Mouse (Mus musculus): Measurements from ENCODE around the gene Pradc1. TPM values are rescaled to one million over a fixed set of nuclear protein-coding genes. Genes with fewer than 3 reads are reported as not detected.

Pradc1 gene
- 24.4 and 25.0 TPM in 2 replicates for polyA plus RNA-seq (2015; fragmentation: Nextera tagmentation; extraction: Ambion mirVana)

- peaks cover 48% of the 10 kb centered on the region for H3K4me1 ChIP-seq (replicated peaks)
- H3K4me2 ChIP-seq, result peak within 1 kb of the TSS; percentile 98
- H3K27me3 ChIP-seq, result no peaks in the 10 kb centered on the region
- peaks cover 7% of the 10 kb centered on the region for H3K36me3 ChIP-seq
- H3K27ac ChIP-seq (replicated peaks), result peak within 1 kb of the TSS; percentile 94
- no peaks in the 10 kb centered on the region for H3K9me3 ChIP-seq
- peak within 1 kb of the TSS; percentile 88 for H3K4me3 ChIP-seq
- under 1% methylated on average over 54 of the region's 54 CpGs for WGBS
- peak within 1 kb of the TSS; percentile 97 for H3K9ac ChIP-seq
- ATAC-seq (ENCODE audit: low read depth), result peak; percentile 95
Measured at GRCm38 (mm10) chr6:85451664-85452410, at the start of gene Pradc1. Gene Pradc1 (minus strand): TSS chr6:85451970.

DNA sequence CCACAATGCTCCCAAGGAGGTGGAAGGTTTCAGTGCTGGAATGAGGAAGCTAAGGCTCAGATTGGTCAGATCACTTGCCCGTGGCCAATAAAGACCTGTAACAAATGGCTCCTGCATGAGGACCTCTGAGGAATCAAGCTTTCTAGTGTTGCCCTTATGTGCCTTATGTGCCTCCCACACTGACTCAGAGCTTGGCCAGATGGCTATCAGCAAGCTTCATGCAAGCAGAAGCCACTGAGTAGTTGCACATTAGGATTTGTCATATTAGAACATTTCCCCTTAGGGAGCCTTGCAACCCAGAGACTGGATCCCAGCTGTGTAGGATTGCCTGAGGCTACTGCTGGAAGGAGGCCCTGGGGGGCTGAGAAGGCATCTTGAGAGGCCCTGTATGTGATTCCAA is 48.6 kb upstream of the Pradc1 start:
- Histone ChIP-seq H3K4me1 (replicated peaks) (peaks cover 18% of the 10 kb centered on the region), H3K4me2 (no peak overlapping the region), H3K9ac (no peak overlapping the region), H3K4me3 (no peak overlapping the region), H3K9me3 (no peaks in the 10 kb centered on the region), H3K36me3 (no peaks in the 10 kb centered on the region), H3K27me3 (peaks cover 21% of the 10 kb centered on the region), H3K27ac (replicated peaks) (no peak overlapping the region)
- WGBS, result 50% methylated on average over 1 of the region's 1 CpGs
- no peak for ATAC-seq (ENCODE audit: low read depth)

- H3K4me3 ChIP-seq, result no peak overlapping the region
- H3K4me2 ChIP-seq, result no peak overlapping the region
- peaks cover 16% of the 10 kb centered on the region for H3K4me1 ChIP-seq (replicated peaks)
- ATAC-seq (ENCODE audit: low read depth), result no peak
- H3K27me3 ChIP-seq, result no peaks in the 10 kb centered on the region; the same call in 1 of the 2 replicates
- no peaks in the 10 kb centered on the region for H3K9me3 ChIP-seq
- no peak overlapping the region for H3K27ac ChIP-seq (replicated peaks)
- no peaks in the 10 kb centered on the region for H3K36me3 ChIP-seq
- no peak overlapping the region for H3K9ac ChIP-seq
- 65% methylated on average over 9 of the region's 9 CpGs for WGBS
Measured at GRCm38 (mm10) chr6:85498147-85498546, 46.4 kb upstream of the Pradc1 start.

DNA sequence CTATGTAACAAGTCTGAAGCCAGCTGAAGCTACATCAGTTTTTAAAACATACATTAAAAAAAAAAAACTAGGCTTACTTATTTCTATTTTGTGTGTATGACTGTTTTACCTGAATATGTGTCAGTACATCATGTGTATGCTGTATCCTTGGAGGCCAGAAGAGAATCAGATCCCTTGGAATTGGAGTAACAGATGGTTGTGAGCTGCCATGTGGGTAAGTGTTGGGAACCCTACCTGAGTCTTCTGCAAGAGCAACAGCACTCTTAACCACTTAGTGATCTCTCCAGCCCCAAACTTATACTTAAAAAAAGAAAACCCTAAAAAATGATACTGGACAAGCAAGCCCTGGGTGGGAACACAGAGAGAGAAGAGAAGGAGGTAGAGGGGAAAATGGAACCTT is 45.2 kb upstream of the Pradc1 start:
- ATAC-seq (ENCODE audit: low read depth), result no peak
- no peak overlapping the region for H3K9ac ChIP-seq

DNA sequence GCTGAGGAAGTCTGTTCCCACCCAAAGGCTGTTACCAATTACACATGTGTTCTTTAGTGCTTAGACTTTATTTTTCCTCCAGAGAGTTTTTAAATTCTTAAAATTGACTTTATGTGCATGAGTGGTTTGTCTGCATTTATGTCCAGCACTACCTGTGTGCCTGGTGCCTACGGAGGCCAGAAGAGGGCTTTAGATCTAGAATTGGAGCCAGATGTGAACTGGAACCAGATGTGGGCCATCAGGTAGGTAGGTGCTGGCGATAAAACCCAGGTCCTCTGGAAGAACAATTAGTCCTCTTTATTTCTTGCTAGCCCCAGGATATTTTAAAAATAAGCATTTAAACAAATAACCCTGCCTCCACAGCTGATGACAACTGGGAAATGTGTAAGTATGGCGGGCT is 39.8 kb upstream of the Pradc1 start:
- peaks cover 5% of the 10 kb centered on the region for H3K27me3 ChIP-seq
- ATAC-seq (ENCODE audit: low read depth), result no peak
- H3K36me3 ChIP-seq, result no peaks in the 10 kb centered on the region
- no peak overlapping the region for H3K4me3 ChIP-seq
- H3K27ac ChIP-seq (replicated peaks), result no peak overlapping the region
- no peaks in the 10 kb centered on the region; the same call in 1 of the 2 replicates for H3K4me1 ChIP-seq (replicated peaks)
- no peaks in the 10 kb centered on the region for H3K9me3 ChIP-seq
- H3K4me2 ChIP-seq, result no peak overlapping the region
- WGBS, result 90% methylated on average over 3 of the region's 3 CpGs
- no peak overlapping the region for H3K9ac ChIP-seq

More for the DNA sequence above, 45.2 kb upstream of the Pradc1 start:
- Histone ChIP-seq H3K36me3 (no peaks in the 10 kb centered on the region), H3K4me2 (no peak overlapping the region), H3K27me3 (no peaks in the 10 kb centered on the region; the same call in 1 of the 2 replicates), H3K9me3 (no peaks in the 10 kb centered on the region), H3K4me1 (replicated peaks) (peaks cover 9% of the 10 kb centered on the region), H3K27ac (replicated peaks) (no peak overlapping the region), H3K4me3 (no peak overlapping the region)

GRCm38 (mm10) chr6:85490252-85490651 is 38.5 kb upstream of the Pradc1 start:
- ATAC-seq (ENCODE audit: low read depth), result no peak
- Histone ChIP-seq H3K36me3 (no peaks in the 10 kb centered on the region), H3K27ac (replicated peaks) (no peak overlapping the region), H3K4me2 (no peak overlapping the region), H3K27me3 (peaks cover 19% of the 10 kb centered on the region), H3K9ac (no peak overlapping the region), H3K9me3 (no peaks in the 10 kb centered on the region), H3K4me1 (replicated peaks) (no peaks in the 10 kb centered on the region; the same call in 1 of the 2 replicates), H3K4me3 (no peak overlapping the region)
- 88% methylated on average over 4 of the region's 4 CpGs for WGBS

- no peak overlapping the region for H3K4me2 ChIP-seq
- no peaks in the 10 kb centered on the region for H3K9me3 ChIP-seq
- 89% methylated on average over 3 of the region's 3 CpGs for WGBS
- no peak overlapping the region for H3K4me3 ChIP-seq
- no peak for ATAC-seq (ENCODE audit: low read depth)
- peaks cover 24% of the 10 kb centered on the region for H3K27me3 ChIP-seq
- no peak overlapping the region for H3K27ac ChIP-seq (replicated peaks)
- H3K9ac ChIP-seq, result no peak overlapping the region
- peaks cover 3% of the 10 kb centered on the region for H3K4me1 ChIP-seq (replicated peaks)
- no peaks in the 10 kb centered on the region for H3K36me3 ChIP-seq
Measured at GRCm38 (mm10) chr6:85489717-85490116, 37.9 kb upstream of the Pradc1 start.

GRCm38 (mm10) chr6:85488510-85488909 is 36.7 kb upstream of the Pradc1 start:
- Histone ChIP-seq H3K9ac (no peak overlapping the region), H3K4me1 (replicated peaks) (peaks cover 15% of the 10 kb centered on the region), H3K27ac (replicated peaks) (no peak overlapping the region), H3K27me3 (peaks cover 36% of the 10 kb centered on the region), H3K4me3 (no peak overlapping the region), H3K36me3 (no peaks in the 10 kb centered on the region), H3K9me3 (no peaks in the 10 kb centered on the region), H3K4me2 (no peak overlapping the region)
- ATAC-seq (ENCODE audit: low read depth), result no peak
- WGBS, result 49% methylated on average over 4 of the region's 4 CpGs

- Histone ChIP-seq H3K36me3 (peaks cover 6% of the 10 kb centered on the region; the same call in 1 of the 2 replicates), H3K27me3 (peaks cover 54% of the 10 kb centered on the region), H3K4me2 (no peak overlapping the region), H3K4me3 (no peak overlapping the region), H3K9me3 (no peaks in the 10 kb centered on the region), H3K27ac (replicated peaks) (no peak overlapping the region), H3K9ac (no peak overlapping the region), H3K4me1 (replicated peaks) (peaks cover 16% of the 10 kb centered on the region)
- ATAC-seq (ENCODE audit: low read depth), result no peak
- WGBS, result 78% methylated on average over 2 of the region's 2 CpGs
Measured at GRCm38 (mm10) chr6:85485738-85486137, 34.0 kb upstream of the Pradc1 start.

- H3K9ac ChIP-seq, result peak overlapping the region; percentile 49
- peaks cover 23% of the 10 kb centered on the region for H3K4me1 ChIP-seq (replicated peaks)
- H3K36me3 ChIP-seq, result peaks cover 12% of the 10 kb centered on the region; the same call in 1 of the 2 replicates
- H3K4me2 ChIP-seq, result peak overlapping the region; percentile 51
- no peak for ATAC-seq (ENCODE audit: low read depth)
- WGBS, result 4% methylated on average over 92 of the region's 92 CpGs
- peaks cover 64% of the 10 kb centered on the region for H3K27me3 ChIP-seq
- H3K9me3 ChIP-seq, result no peaks in the 10 kb centered on the region
- H3K27ac ChIP-seq (replicated peaks), result no peak overlapping the region
- peak overlapping the region; percentile 35 for H3K4me3 ChIP-seq
Measured at GRCm38 (mm10) chr6:85483843-85484721, 32.3 kb upstream of the Pradc1 start.

DNA sequence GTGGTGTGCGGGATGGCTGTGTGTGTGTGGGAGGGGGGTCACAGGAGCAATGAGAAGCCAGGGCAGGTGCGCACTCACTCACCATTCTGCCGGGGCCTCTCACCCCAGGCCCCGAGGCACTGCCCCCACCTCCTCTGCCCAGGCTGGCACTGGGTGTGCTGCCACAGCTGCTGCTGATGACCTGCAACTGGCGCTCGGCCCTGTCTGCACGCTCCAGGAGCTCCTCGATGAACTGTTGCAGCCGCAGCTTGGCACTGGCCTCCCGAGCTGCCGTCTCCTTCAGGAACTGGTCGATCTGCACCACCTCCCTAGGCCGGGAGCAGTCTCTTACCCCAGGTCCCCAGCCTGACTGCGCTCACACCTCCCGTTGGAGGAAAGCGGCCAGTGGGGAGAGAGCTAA is 28.9 kb upstream of the Pradc1 start:
- no peak overlapping the region for H3K9ac ChIP-seq
- no peak for ATAC-seq (ENCODE audit: low read depth)

DNA sequence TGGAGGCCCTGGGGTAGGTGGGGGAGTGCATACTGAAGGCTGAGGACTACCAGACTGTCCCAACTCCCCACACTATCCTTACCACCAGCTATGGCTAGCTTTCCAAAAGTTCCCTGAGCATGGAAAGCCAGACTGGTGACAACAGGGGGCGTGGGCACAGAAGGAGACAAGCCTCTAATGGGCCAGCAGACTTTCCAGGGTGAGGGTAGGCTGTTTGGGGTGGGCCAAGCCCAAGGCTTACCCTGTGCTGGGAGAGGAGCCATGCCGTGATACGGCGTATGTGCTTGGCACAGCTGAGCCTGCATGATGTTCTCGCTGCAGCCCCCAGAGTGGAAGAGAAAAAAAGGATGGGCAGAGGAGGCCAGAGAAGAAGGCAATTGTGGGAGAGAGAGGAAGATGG is 28.2 kb upstream of the Pradc1 start:
- peaks cover 22% of the 10 kb centered on the region for H3K4me1 ChIP-seq (replicated peaks)
- peaks cover 59% of the 10 kb centered on the region for H3K27me3 ChIP-seq
- no peak overlapping the region for H3K4me2 ChIP-seq
- no peak overlapping the region for H3K9ac ChIP-seq
- no peaks in the 10 kb centered on the region for H3K9me3 ChIP-seq
- WGBS, result 76% methylated on average over 5 of the region's 5 CpGs
- peaks cover 14% of the 10 kb centered on the region; the same call in 1 of the 2 replicates for H3K36me3 ChIP-seq
- no peak overlapping the region for H3K4me3 ChIP-seq
- H3K27ac ChIP-seq (replicated peaks), result no peak overlapping the region
- ATAC-seq (ENCODE audit: low read depth), result no peak

More for the DNA sequence above, 28.9 kb upstream of the Pradc1 start:
- WGBS, result 65% methylated on average over 16 of the region's 16 CpGs
- Histone ChIP-seq H3K4me3 (no peak overlapping the region), H3K4me1 (replicated peaks) (peaks cover 23% of the 10 kb centered on the region), H3K27ac (replicated peaks) (no peak overlapping the region), H3K4me2 (no peak overlapping the region), H3K27me3 (peaks cover 66% of the 10 kb centered on the region), H3K9me3 (no peaks in the 10 kb centered on the region), H3K36me3 (peaks cover 12% of the 10 kb centered on the region; the same call in 1 of the 2 replicates)
